Mouse (Mus musculus) v-Abl transformed pro-B cells (cell line): Measurements from ENCODE around the gene Itpkb.

ENCODE experiments used
- in situ Hi-C, 2 experiments: fragments of 400-800 bp; cut with MboI; formaldehyde crosslinking; loops; one replicate each; pipeline ENCODE4 v1.15.1; 2025; ENCODE audit not compliant: unreplicated experiment in 2 of 2

The Itpkb gene

GRCm38 (mm10) chr1:180335513-180336375 lies 5.5 kb downstream of the Itpkb start:
- in situ Hi-C loops: no loop called here

- in situ Hi-C loops: no loop called here
Measured at GRCm38 (mm10) chr1:180338358-180338757, 8.1 kb downstream of the Itpkb start.

GRCm38 (mm10) chr1:180339143-180339542 lies 8.9 kb downstream of the Itpkb start:
- in situ Hi-C loops: no loop called here

- in situ Hi-C loops: no loop called here
Measured at GRCm38 (mm10) chr1:180342944-180343343, 12.7 kb downstream of the Itpkb start.

- in situ Hi-C loops: no loop called here
Measured at GRCm38 (mm10) chr1:180343434-180344210, 13.3 kb downstream of the Itpkb start.

- in situ Hi-C loops: no loop called here
Measured at GRCm38 (mm10) chr1:180345098-180345497, 14.8 kb downstream of the Itpkb start.

GRCm38 (mm10) chr1:180347059-180347458 lies 16.8 kb downstream of the Itpkb start:
- in situ Hi-C loops: no loop called here

GRCm38 (mm10) chr1:180347907-180348306 lies 17.6 kb downstream of the Itpkb start:
- in situ Hi-C loops: no loop called here

GRCm38 (mm10) chr1:180349090-180349489 lies 18.8 kb downstream of the Itpkb start:
- in situ Hi-C loops: no loop called here

GRCm38 (mm10) chr1:180352258-180352657 lies 22.0 kb downstream of the Itpkb start:
- in situ Hi-C loops: no loop called here

GRCm38 (mm10) chr1:180354129-180354528 lies 23.8 kb downstream of the Itpkb start:
- in situ Hi-C loops: no loop called here

GRCm38 (mm10) chr1:180354976-180355730 lies 24.9 kb downstream of the Itpkb start:
- in situ Hi-C loops: no loop called here

- in situ Hi-C loops: no loop called here
Measured at GRCm38 (mm10) chr1:180356176-180356575, 25.9 kb downstream of the Itpkb start.

- in situ Hi-C loops: no loop called here
Measured at GRCm38 (mm10) chr1:180356857-180357256, 26.6 kb downstream of the Itpkb start.

- in situ Hi-C loops: no loop called here
Measured at GRCm38 (mm10) chr1:180357893-180358331, 27.6 kb downstream of the Itpkb start.

GRCm38 (mm10) chr1:180358466-180358865 lies 28.2 kb downstream of the Itpkb start:
- in situ Hi-C loops: no loop called here

- in situ Hi-C loops: no loop called here
Measured at GRCm38 (mm10) chr1:180359311-180359710, 29.0 kb downstream of the Itpkb start.

- in situ Hi-C loops: no loop called here
Measured at GRCm38 (mm10) chr1:180362176-180362575, 31.9 kb downstream of the Itpkb start.

- in situ Hi-C loops: no loop called here
Measured at GRCm38 (mm10) chr1:180362844-180363243, 32.6 kb downstream of the Itpkb start.

- in situ Hi-C loops: no loop called here
Measured at GRCm38 (mm10) chr1:180363317-180363716, 33.0 kb downstream of the Itpkb start.

- in situ Hi-C loops: no loop called here
Measured at GRCm38 (mm10) chr1:180364005-180364404, 33.7 kb downstream of the Itpkb start.
